Mouse (Mus musculus): ENCODE results near the gene Calb2. TPM values are rescaled to one million over a fixed set of nuclear protein-coding genes. Genes with fewer than 3 reads are reported as not detected.

Gene Calb2
- polyA plus RNA-seq, 1 experiment from 2014 or later, result 0.28 TPM

GRCm38 (mm10) chr8:110101676-110102075 lies 66.3 kb downstream of the Calb2 start:
- Histone ChIP-seq H3K27me3 (replicated peaks; ENCODE audit: control insufficient read depth, insufficient read depth, low read length) (no peaks in the 10 kb centered on the region), H3K4me3 (ENCODE audit: low read depth, low read length) (no peak overlapping the region), H3K4me1 (replicated peaks; ENCODE audit: control insufficient read depth, insufficient read depth, low read length) (no peaks in the 10 kb centered on the region), H3K9ac (ENCODE audit: low read length) (no peak overlapping the region), H3K27ac (ENCODE audit: low read depth) (no peak overlapping the region), H3K9me3 (ENCODE audit: control insufficient read depth, low read length) (no peaks in the 10 kb centered on the region), H3K4me2 (ENCODE audit: low read length) (no peak overlapping the region), H3K36me3 (ENCODE audit: control insufficient read depth, insufficient read depth, low read length) (no peaks in the 10 kb centered on the region)
- 89% methylated on average over 15 of the region's 15 CpGs for WGBS
- no peak for ATAC-seq (replicated peaks; ENCODE audit: low FRiP score, low TSS enrichment, low read depth)
- no peak for DNase-seq (ENCODE audit: low spot score)

- Histone ChIP-seq H3K27ac (ENCODE audit: low read depth) (no peak within 1 kb of the TSS), H3K9ac (ENCODE audit: low read length) (no peak within 1 kb of the TSS), H3K4me1 (replicated peaks; ENCODE audit: control insufficient read depth, insufficient read depth, low read length) (no peaks in the 10 kb centered on the region), H3K4me2 (ENCODE audit: low read length) (no peak within 1 kb of the TSS), H3K36me3 (ENCODE audit: control insufficient read depth, insufficient read depth, low read length) (no peaks in the 10 kb centered on the region), H3K9me3 (ENCODE audit: control insufficient read depth, low read length) (no peaks in the 10 kb centered on the region), H3K27me3 (replicated peaks; ENCODE audit: control insufficient read depth, insufficient read depth, low read length) (no peaks in the 10 kb centered on the region), H3K4me3 (ENCODE audit: low read depth, low read length) (no peak within 1 kb of the TSS)
- no peak for DNase-seq (ENCODE audit: low spot score)
- ATAC-seq (replicated peaks; ENCODE audit: low FRiP score, low TSS enrichment, low read depth), result no peak
- WGBS, result 83% methylated on average over 12 of the region's 12 CpGs
These were observed 67.1 kb downstream of the Calb2 start, which contains the start of gene Gm21964 for GRCm38 (mm10) chr8:110100907-110101306. TSS of gene Gm21964 (plus strand) at chr8:110101207.

- ATAC-seq (replicated peaks; ENCODE audit: low FRiP score, low TSS enrichment, low read depth) (no peak), DNase-seq (ENCODE audit: low spot score) (no peak)
- H3K9me3 ChIP-seq (ENCODE audit: control insufficient read depth, low read length), result peaks cover 12% of the 10 kb centered on the region; the same call in 1 of the 2 replicates
- H3K36me3 ChIP-seq (ENCODE audit: control insufficient read depth, insufficient read depth, low read length), result peaks cover 20% of the 10 kb centered on the region
- no peaks in the 10 kb centered on the region for H3K4me1 ChIP-seq (replicated peaks; ENCODE audit: control insufficient read depth, insufficient read depth, low read length)
- H3K9ac ChIP-seq (ENCODE audit: low read length), result no peak overlapping the region
- no peak overlapping the region for H3K27ac ChIP-seq (ENCODE audit: low read depth)
- WGBS, result 44% methylated on average over 1 of the region's 1 CpGs
- no peak overlapping the region for H3K4me3 ChIP-seq (ENCODE audit: low read depth, low read length)
- no peaks in the 10 kb centered on the region for H3K27me3 ChIP-seq (replicated peaks; ENCODE audit: control insufficient read depth, insufficient read depth, low read length)
- no peak overlapping the region for H3K4me2 ChIP-seq (ENCODE audit: low read length)
These were observed 76.1 kb downstream of the Calb2 start for GRCm38 (mm10) chr8:110091869-110092268.

Other genes starting within 250 kb of the Calb2 start
- gene Marveld3, start 206.0 kb downstream of the Calb2 start, polyA plus RNA-seq (2014; fragmentation: Nextera tagmentation; extraction: Ambion mirVana), result 2.3 and 3.6 TPM in 2 replicates
- gene Tat, start 177.8 kb downstream of the Calb2 start, polyA plus RNA-seq (2014; fragmentation: Nextera tagmentation; extraction: Ambion mirVana), result not detected in 2 replicates
- 0.83 and 1.8 TPM in 2 replicates for gene Chst4, start 128.5 kb downstream of the Calb2 start, polyA plus RNA-seq (2014; fragmentation: Nextera tagmentation; extraction: Ambion mirVana)
- gene Zfp612, start 88.5 kb downstream of the Calb2 start, polyA plus RNA-seq (2014; fragmentation: Nextera tagmentation; extraction: Ambion mirVana), result 6.4 and 7.1 TPM in 2 replicates
- gene Gm21964, start 67.0 kb downstream of the Calb2 start, polyA plus RNA-seq (2014; fragmentation: Nextera tagmentation; extraction: Ambion mirVana), result not detected in 2 replicates
- not detected in 2 replicates for gene Gm17720, start 65.5 kb downstream of the Calb2 start, polyA plus RNA-seq (2014; fragmentation: Nextera tagmentation; extraction: Ambion mirVana)
- 9.4 and 10.8 TPM in 2 replicates for gene Cmtr2, start 47.5 kb upstream of the Calb2 start, polyA plus RNA-seq (2014; fragmentation: Nextera tagmentation; extraction: Ambion mirVana)
- 0.01 and 0.12 TPM in 2 replicates for gene Hydin, start 98.8 kb upstream of the Calb2 start, polyA plus RNA-seq (2014; fragmentation: Nextera tagmentation; extraction: Ambion mirVana)